Mouse (Mus musculus) neural tube, embryonic 13.5 days (tissue): Measurements from ENCODE around the gene Fam114a1. TPM values are rescaled to one million over a fixed set of nuclear protein-coding genes. Genes with fewer than 3 reads are reported as not detected.

Experiments used
- ATAC-seq: fragments of 200-750 bp; cut with Nextera tagmentation; 2 replicates; pipeline ENCODE4 v1.8.0; 2017; ENCODE audit warnings: low read depth, mild to moderate bottlenecking, moderate TSS enrichment, moderate library complexity
- H3K27ac ChIP-seq: fragments of 300-500 bp; sonication (generic); replicated peaks from 2 replicates; pipeline ENCODE4 v1.5.1; 2015; ENCODE audit warnings: moderate library complexity, mild to moderate bottlenecking, inconsistent platforms
- H3K27me3 ChIP-seq: fragments of 300-500 bp; sonication (generic); 2 replicates; pipeline ENCODE4 v1.6.1; 2015; ENCODE audit warnings: mild to moderate bottlenecking, inconsistent platforms
- H3K36me3 ChIP-seq: fragments of 300-500 bp; sonication (generic); 2 replicates; pipeline ENCODE4 v1.6.1; 2015; ENCODE audit warnings: mild to moderate bottlenecking, inconsistent platforms
- H3K4me1 ChIP-seq: fragments of 300-500 bp; sonication (generic); replicated peaks from 2 replicates; pipeline ENCODE4 v1.6.1; 2015; ENCODE audit warnings: inconsistent platforms
- H3K4me2 ChIP-seq: fragments of 300-500 bp; sonication (generic); 2 replicates; pipeline ENCODE4 v1.6.1; 2015; ENCODE audit warnings: inconsistent platforms, mild to moderate bottlenecking, moderate library complexity
- H3K4me3 ChIP-seq: fragments of 300-500 bp; sonication (generic); 2 replicates; pipeline ENCODE4 v1.5.1; 2015; ENCODE audit warnings: mild to moderate bottlenecking, inconsistent platforms
- H3K9ac ChIP-seq: fragments of 300-500 bp; sonication (generic); 2 replicates; pipeline ENCODE4 v1.6.1; 2015; ENCODE audit warnings: moderate library complexity, mild to moderate bottlenecking, inconsistent platforms
- H3K9me3 ChIP-seq: fragments of 300-500 bp; sonication (generic); 2 replicates; pipeline ENCODE4 v1.6.1; 2016; ENCODE audit warnings: inconsistent platforms
- WGBS: fragments of 180-500 bp; shearing (Covaris S2); methylation state at CpG from one replicate; pipeline ENCODE4 v1.1.7; 2015; 5-methylcytosine and 5-hydroxymethylcytosine counted together
- polyA plus RNA-seq: library from polyadenylated mRNA; unstranded; fragments of >200 nt; fragmentation: Nextera tagmentation; extraction: Ambion mirVana; gene quantifications from 2 replicates; pipeline ENCODE4 v1.2.1, GENCODE M21; 2015

The Fam114a1 gene
- polyA plus RNA-seq, 1 experiment from 2014 or later: 15.4 TPM

DNA sequence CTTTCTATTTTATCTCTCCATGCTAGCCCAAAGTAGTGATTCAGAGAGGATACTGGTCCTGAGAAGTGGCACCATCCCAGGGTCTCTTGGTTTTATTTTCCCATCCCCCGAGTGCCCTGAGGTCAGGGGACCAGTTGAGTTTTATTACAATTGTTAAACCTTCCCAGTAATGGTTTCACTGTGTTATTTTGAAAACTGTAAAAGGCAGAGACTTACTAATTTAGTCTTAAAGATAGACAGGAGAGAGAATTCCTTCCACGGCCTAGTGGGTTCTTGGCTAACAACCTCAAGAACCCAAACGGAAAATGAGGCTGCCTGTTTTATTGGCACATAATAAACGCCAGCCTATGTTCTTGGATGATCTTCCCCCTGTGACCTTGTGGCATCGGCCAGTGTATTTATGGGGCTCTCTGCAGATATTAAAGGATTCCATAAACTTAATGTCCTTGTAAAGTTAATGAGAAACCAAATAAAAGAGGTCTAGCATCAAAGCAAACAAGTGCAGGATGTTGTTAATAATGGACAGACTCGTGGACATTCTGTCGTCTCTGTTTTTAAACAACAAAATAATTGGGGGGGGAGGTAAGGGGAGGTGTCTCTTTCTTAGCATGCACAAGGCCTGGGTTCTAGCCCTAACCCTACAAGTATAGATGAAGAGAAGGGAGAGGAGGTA, 42.2 kb downstream of the Fam114a1 start:
- ATAC-seq: no peak
- H3K4me3 ChIP-seq: no peak overlapping the region
- WGBS: 34% methylated on average over 7 of the region's 7 CpGs
- no peaks in the 10 kb centered on the region for H3K4me1 ChIP-seq
- H3K4me2 ChIP-seq: no peak overlapping the region
- H3K9me3 ChIP-seq: no peaks in the 10 kb centered on the region
- H3K27ac ChIP-seq: no peak overlapping the region
- no peak overlapping the region for H3K9ac ChIP-seq
- no peaks in the 10 kb centered on the region for H3K27me3 ChIP-seq
- H3K36me3 ChIP-seq: no peaks in the 10 kb centered on the region

- no peaks in the 10 kb centered on the region for H3K27me3 ChIP-seq
- no peaks in the 10 kb centered on the region for H3K9me3 ChIP-seq
- peaks cover 9% of the 10 kb centered on the region; the same call in 1 of the 2 replicates for H3K4me1 ChIP-seq
- 91% methylated on average over 3 of the region's 3 CpGs for WGBS
- no peak overlapping the region for H3K4me2 ChIP-seq
- no peak overlapping the region for H3K4me3 ChIP-seq
- no peak overlapping the region for H3K9ac ChIP-seq
- H3K36me3 ChIP-seq: no peaks in the 10 kb centered on the region
- ATAC-seq: no peak
- no peak overlapping the region for H3K27ac ChIP-seq
These were observed 45.6 kb downstream of the Fam114a1 start for GRCm38 (mm10) chr5:65015508-65015907.

GRCm38 (mm10) chr5:65019109-65019508, 49.2 kb downstream of the Fam114a1 start:
- no peak overlapping the region for H3K4me2 ChIP-seq
- no peak for ATAC-seq
- no peaks in the 10 kb centered on the region for H3K9me3 ChIP-seq
- H3K4me3 ChIP-seq: no peak overlapping the region
- WGBS: 81% methylated on average over 8 of the region's 8 CpGs
- H3K9ac ChIP-seq: no peak overlapping the region
- peaks cover 9% of the 10 kb centered on the region; the same call in 1 of the 2 replicates for H3K4me1 ChIP-seq
- no peaks in the 10 kb centered on the region for H3K36me3 ChIP-seq
- H3K27ac ChIP-seq: 0 out of 2 replicates have a peak overlapping the region, but pooled peaks have one; percentile 54
- no peaks in the 10 kb centered on the region for H3K27me3 ChIP-seq

GRCm38 (mm10) chr5:65019823-65020222, 50.0 kb downstream of the Fam114a1 start:
- Histone ChIP-seq H3K27me3 (no peaks in the 10 kb centered on the region), H3K27ac (peak overlapping the region; percentile 54; the same call in 1 of the 2 replicates), H3K4me3 (no peak overlapping the region), H3K9me3 (no peaks in the 10 kb centered on the region), H3K4me1 (peaks cover 9% of the 10 kb centered on the region; the same call in 1 of the 2 replicates), H3K9ac (no peak overlapping the region), H3K4me2 (no peak overlapping the region), H3K36me3 (no peaks in the 10 kb centered on the region)
- 52% methylated on average over 7 of the region's 7 CpGs for WGBS
- peak; percentile 77 for ATAC-seq

GRCm38 (mm10) chr5:65022006-65022405, 52.1 kb downstream of the Fam114a1 start:
- ATAC-seq: no peak
- no peaks in the 10 kb centered on the region for H3K36me3 ChIP-seq

DNA sequence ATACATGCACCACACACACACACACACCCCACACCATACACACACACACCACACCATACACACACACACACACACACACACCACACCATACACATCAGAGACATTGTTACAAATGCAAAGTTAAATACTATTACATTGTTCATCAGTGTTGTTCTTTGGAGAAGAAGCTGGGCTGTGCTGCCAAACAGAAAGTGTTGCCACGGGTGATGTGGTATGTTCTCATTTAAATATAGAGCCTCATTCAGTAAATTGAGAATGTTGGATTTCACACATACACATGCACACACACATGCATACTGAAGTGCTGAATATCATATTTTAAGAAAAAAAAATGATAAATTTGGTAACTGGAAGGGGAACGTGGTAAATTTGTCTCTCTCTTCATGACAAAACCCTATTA, 54.8 kb downstream of the Fam114a1 start:
- H3K4me1 ChIP-seq: peaks cover 31% of the 10 kb centered on the region
- WGBS: 67% methylated on average over 2 of the region's 2 CpGs
- H3K4me3 ChIP-seq: no peak overlapping the region
- H3K9ac ChIP-seq: no peak overlapping the region
- no peaks in the 10 kb centered on the region for H3K36me3 ChIP-seq
- H3K27ac ChIP-seq: no peak overlapping the region
- no peak overlapping the region for H3K4me2 ChIP-seq
- no peaks in the 10 kb centered on the region for H3K9me3 ChIP-seq
- no peaks in the 10 kb centered on the region for H3K27me3 ChIP-seq
- ATAC-seq: no peak

More at GRCm38 (mm10) chr5:65022006-65022405, 52.1 kb downstream of the Fam114a1 start:
- Histone ChIP-seq H3K27me3 (no peaks in the 10 kb centered on the region), H3K27ac (no peak overlapping the region), H3K4me3 (no peak overlapping the region), H3K9ac (no peak overlapping the region), H3K9me3 (no peaks in the 10 kb centered on the region), H3K4me1 (peaks cover 14% of the 10 kb centered on the region; the same call in 1 of the 2 replicates), H3K4me2 (no peak overlapping the region)
- WGBS: 96% methylated on average over 4 of the region's 4 CpGs

DNA sequence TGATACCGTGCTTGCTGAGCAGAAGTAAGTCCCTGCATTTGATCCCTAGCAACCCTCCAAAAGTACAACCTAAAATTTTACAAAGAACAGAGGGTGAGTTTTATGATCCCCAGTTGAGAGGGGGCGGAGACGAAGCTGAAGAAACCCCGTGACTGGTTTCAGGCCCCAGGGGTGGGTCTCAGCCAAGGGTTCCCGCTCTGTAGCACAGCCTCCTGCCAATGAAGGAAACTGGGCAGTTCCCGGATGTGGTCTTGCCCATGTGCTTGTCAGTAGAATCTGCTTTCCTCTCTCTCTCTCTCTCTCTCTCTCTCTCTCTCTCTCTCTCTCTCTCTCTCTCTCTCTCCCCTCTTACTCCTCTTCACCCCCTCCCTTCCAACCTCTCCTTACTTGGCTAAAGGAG, 56.0 kb downstream of the Fam114a1 start:
- H3K9me3 ChIP-seq: no peaks in the 10 kb centered on the region
- H3K4me1 ChIP-seq: peaks cover 24% of the 10 kb centered on the region
- H3K36me3 ChIP-seq: no peaks in the 10 kb centered on the region
- WGBS: 37% methylated on average over 6 of the region's 6 CpGs
- H3K27ac ChIP-seq: no peak overlapping the region
- H3K4me2 ChIP-seq: no peak overlapping the region
- no peak for ATAC-seq
- H3K4me3 ChIP-seq: no peak overlapping the region
- no peaks in the 10 kb centered on the region for H3K27me3 ChIP-seq
- no peak overlapping the region for H3K9ac ChIP-seq

DNA sequence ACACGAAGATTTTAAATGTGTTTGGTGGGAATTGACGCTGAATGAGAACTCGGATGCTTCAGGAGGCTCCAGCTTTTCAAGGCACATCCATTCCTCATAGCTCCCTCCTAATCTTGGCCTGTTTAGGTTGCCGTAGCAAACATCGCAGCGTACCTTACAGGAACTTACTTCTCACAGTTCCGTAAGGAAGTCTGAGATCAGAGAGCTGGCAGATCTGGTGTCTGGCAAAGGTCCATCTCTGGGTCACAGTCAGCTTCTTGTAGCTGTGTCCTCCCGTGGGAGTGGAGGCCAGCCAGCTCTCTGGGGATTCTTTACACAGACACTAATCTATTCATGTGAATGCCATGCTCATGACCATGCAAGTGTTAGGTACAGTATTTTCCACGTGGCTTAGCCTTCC, 56.9 kb downstream of the Fam114a1 start:
- no peak for ATAC-seq
- H3K36me3 ChIP-seq: no peaks in the 10 kb centered on the region
- no peak overlapping the region for H3K27ac ChIP-seq
- H3K4me3 ChIP-seq: no peak overlapping the region
- WGBS: 73% methylated on average over 9 of the region's 9 CpGs
- no peak overlapping the region for H3K4me2 ChIP-seq
- H3K9me3 ChIP-seq: no peaks in the 10 kb centered on the region
- peaks cover 24% of the 10 kb centered on the region for H3K4me1 ChIP-seq
- no peaks in the 10 kb centered on the region for H3K27me3 ChIP-seq
- H3K9ac ChIP-seq: no peak overlapping the region

- no peaks in the 10 kb centered on the region for H3K36me3 ChIP-seq
- H3K27me3 ChIP-seq: no peaks in the 10 kb centered on the region
- 32% methylated on average over 9 of the region's 9 CpGs for WGBS
- ATAC-seq: peak; percentile 89
- no peaks in the 10 kb centered on the region for H3K9me3 ChIP-seq
- peak overlapping the region; percentile 57 for H3K9ac ChIP-seq
- peak overlapping the region; percentile 80 for H3K27ac ChIP-seq
- H3K4me1 ChIP-seq: peaks cover 24% of the 10 kb centered on the region
- H3K4me3 ChIP-seq: no peak overlapping the region
- H3K4me2 ChIP-seq: peak overlapping the region; percentile 8
These were observed 58.1 kb downstream of the Fam114a1 start for GRCm38 (mm10) chr5:65028019-65028418.

GRCm38 (mm10) chr5:65036597-65036996, 66.7 kb downstream of the Fam114a1 start:
- Histone ChIP-seq H3K4me1 (peaks cover 8% of the 10 kb centered on the region; the same call in 1 of the 2 replicates), H3K4me2 (no peak overlapping the region), H3K27ac (peak overlapping the region; percentile 59), H3K27me3 (no peaks in the 10 kb centered on the region), H3K9me3 (no peaks in the 10 kb centered on the region), H3K4me3 (no peak overlapping the region), H3K9ac (no peak overlapping the region), H3K36me3 (no peaks in the 10 kb centered on the region)
- 55% methylated on average over 13 of the region's 13 CpGs for WGBS
- peak; percentile 45; the same call in 1 of the 2 replicates for ATAC-seq

GRCm38 (mm10) chr5:65038305-65038704, 68.4 kb downstream of the Fam114a1 start:
- no peak overlapping the region for H3K9ac ChIP-seq
- peaks cover 8% of the 10 kb centered on the region; the same call in 1 of the 2 replicates for H3K4me1 ChIP-seq
- H3K27me3 ChIP-seq: no peaks in the 10 kb centered on the region
- H3K4me3 ChIP-seq: no peak overlapping the region
- H3K9me3 ChIP-seq: no peaks in the 10 kb centered on the region
- no peak overlapping the region for H3K27ac ChIP-seq
- no peaks in the 10 kb centered on the region for H3K36me3 ChIP-seq
- no peak for ATAC-seq
- 88% methylated on average over 9 of the region's 9 CpGs for WGBS
- no peak overlapping the region for H3K4me2 ChIP-seq

- Histone ChIP-seq H3K4me1 (peaks cover 8% of the 10 kb centered on the region; the same call in 1 of the 2 replicates), H3K4me3 (no peak overlapping the region), H3K27ac (no peak overlapping the region), H3K4me2 (no peak overlapping the region), H3K9ac (no peak overlapping the region), H3K9me3 (no peaks in the 10 kb centered on the region), H3K36me3 (no peaks in the 10 kb centered on the region), H3K27me3 (no peaks in the 10 kb centered on the region)
- no peak for ATAC-seq
- WGBS: 83% methylated on average over 11 of the region's 11 CpGs
These were observed 69.1 kb downstream of the Fam114a1 start for GRCm38 (mm10) chr5:65038811-65039571.
